Mouse (Mus musculus) liver, embryonic 14.5 days (tissue): ENCODE results near the gene Prtn3.

Experiments used
- CTCF ChIP-seq: IDR thresholded peaks from 2 replicates; pipeline ENCODE4 v1.5.1; 2016; ENCODE audit warnings: antibody characterized with exemption, low read depth, control low read depth
- EP300 ChIP-seq: IDR thresholded peaks from 2 replicates; pipeline ENCODE4 v1.6.1; 2016; ENCODE audit warnings: antibody characterized with exemption, low read depth

- TF ChIP-seq CTCF (no peak), EP300 (no peak)
Observed at GRCm38 (mm10) chr10:79855558-79856184, 18.6 kb upstream of the Prtn3 start.
